Mouse (Mus musculus) midbrain, postnatal 0 days (tissue): Measurements from ENCODE around the gene Txndc12. TPM values are rescaled to one million over a fixed set of nuclear protein-coding genes. Genes with fewer than 3 reads are reported as not detected.
A peak's percentile ranks its signal among the peaks of the same experiment; 100 is the strongest.

ENCODE experiments used
- ATAC-seq: fragments of 200-750 bp; cut with Nextera tagmentation; 2 replicates; pipeline ENCODE4 v1.8.0; 2017; ENCODE audit warnings: moderate number of reproducible peaks, mild to moderate bottlenecking, moderate TSS enrichment, moderate library complexity; ENCODE audit not compliant: low FRiP score
- DNase-seq: peaks from one replicate; pipeline ENCODE4 v3.0.0-alpha.2; 2015; ENCODE audit warnings: low spot score
- H3K27ac ChIP-seq: fragments of 300-500 bp; sonication (generic); 2 replicates; pipeline ENCODE4 v1.5.1; 2014; ENCODE audit warnings: low read depth, mild to moderate bottlenecking, low read length, mixed read lengths
- H3K27me3 ChIP-seq: fragments of 300-500 bp; sonication (generic); 2 replicates; pipeline ENCODE4 v1.6.1; 2014; ENCODE audit warnings: low read length, control low read depth, mixed read lengths; ENCODE audit not compliant: insufficient read depth
- H3K36me3 ChIP-seq: fragments of 300-500 bp; sonication (generic); 2 replicates; pipeline ENCODE4 v1.6.1; 2014; ENCODE audit warnings: low read length, control low read depth, mixed read lengths; ENCODE audit not compliant: insufficient read depth
- H3K4me1 ChIP-seq: fragments of 300-500 bp; sonication (generic); 2 replicates; pipeline ENCODE4 v1.6.1; 2014; ENCODE audit warnings: mild to moderate bottlenecking, control low read depth, antibody characterized with exemption, low read length, mixed read lengths; ENCODE audit not compliant: insufficient read depth
- H3K4me2 ChIP-seq: fragments of 300-500 bp; sonication (generic); 2 replicates; pipeline ENCODE4 v1.6.1; 2014; ENCODE audit warnings: low read depth, mild to moderate bottlenecking, low read length, mixed read lengths; ENCODE audit not compliant: poor library complexity, severe bottlenecking
- H3K4me3 ChIP-seq: fragments of 300-500 bp; sonication (generic); 2 replicates; pipeline ENCODE4 v1.5.1; 2014; ENCODE audit warnings: low read depth, mild to moderate bottlenecking, low read length, moderate library complexity
- H3K9ac ChIP-seq: fragments of 300-500 bp; sonication (generic); replicated peaks from 2 replicates; pipeline ENCODE4 v1.6.1; 2014; ENCODE audit warnings: mild to moderate bottlenecking, low read length, moderate library complexity, mixed read lengths; ENCODE audit not compliant: poor library complexity, severe bottlenecking
- H3K9me3 ChIP-seq: fragments of 300-500 bp; sonication (generic); 2 replicates; pipeline ENCODE4 v1.6.1; 2016; ENCODE audit warnings: low read length, control low read depth
- CTCF ChIP-seq: IDR thresholded peaks from 2 replicates; pipeline ENCODE4 v1.5.1; 2016; ENCODE audit warnings: antibody characterized with exemption, mild to moderate bottlenecking
- WGBS: fragments of 180-500 bp; shearing (Covaris S2); extraction: QIAGEN DNeasy Blood & Tissue Kit; methylation state at CpG from one replicate; pipeline ENCODE4 v1.1.7; 2014; 5-methylcytosine and 5-hydroxymethylcytosine counted together
- polyA plus RNA-seq: library from polyadenylated mRNA; unstranded; fragments of >200 nt; fragmentation: Nextera tagmentation; extraction: Ambion mirVana; gene quantifications from 2 replicates; pipeline ENCODE4 v1.2.1, GENCODE M21; 2015
- total RNA-seq: library from RNA; depleted of rRNA; stranded (reverse); fragments of >200 nt; gene quantifications from 2 replicates; pipeline ENCODE4 v1.2.3, GENCODE M21; 2014

Txndc12 gene
- total and polyA plus RNA-seq, 2 experiments from 2014 or later = 36.1 to 61.0 TPM

DNA sequence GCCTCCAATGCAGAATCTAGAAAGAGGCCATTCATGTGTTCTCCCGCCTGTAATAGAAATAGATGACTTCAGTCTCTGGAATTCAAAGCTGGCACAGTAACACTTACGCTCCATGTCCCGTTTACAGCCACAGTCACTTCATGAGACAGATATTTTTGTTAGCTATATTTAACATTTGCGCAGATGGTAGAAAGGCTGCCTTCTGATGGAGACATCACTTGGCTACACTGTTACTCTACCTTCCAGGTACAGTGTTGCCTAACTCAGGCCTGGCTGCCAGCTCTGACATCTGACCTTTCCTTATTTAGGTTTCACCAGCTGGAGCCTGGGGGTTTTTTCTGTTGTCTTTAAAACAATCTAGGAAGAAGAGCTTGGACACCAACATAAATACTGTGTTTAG lies 3.6 kb downstream of the Txndc12 start:
- Histone ChIP-seq H3K9me3 (no peaks in the 10 kb centered on the region), H3K9ac (no peak overlapping the region), H3K4me1 (no peaks in the 10 kb centered on the region), H3K36me3 (no peaks in the 10 kb centered on the region), H3K27me3 (no peaks in the 10 kb centered on the region), H3K27ac (no peak overlapping the region), H3K4me3 (no peak overlapping the region), H3K4me2 (no peak overlapping the region)
- DNase-seq = no peak
- ATAC-seq = no peak
- WGBS = 95% methylated on average over 4 of the region's 4 CpGs
- no peak for TF ChIP-seq CTCF

DNA sequence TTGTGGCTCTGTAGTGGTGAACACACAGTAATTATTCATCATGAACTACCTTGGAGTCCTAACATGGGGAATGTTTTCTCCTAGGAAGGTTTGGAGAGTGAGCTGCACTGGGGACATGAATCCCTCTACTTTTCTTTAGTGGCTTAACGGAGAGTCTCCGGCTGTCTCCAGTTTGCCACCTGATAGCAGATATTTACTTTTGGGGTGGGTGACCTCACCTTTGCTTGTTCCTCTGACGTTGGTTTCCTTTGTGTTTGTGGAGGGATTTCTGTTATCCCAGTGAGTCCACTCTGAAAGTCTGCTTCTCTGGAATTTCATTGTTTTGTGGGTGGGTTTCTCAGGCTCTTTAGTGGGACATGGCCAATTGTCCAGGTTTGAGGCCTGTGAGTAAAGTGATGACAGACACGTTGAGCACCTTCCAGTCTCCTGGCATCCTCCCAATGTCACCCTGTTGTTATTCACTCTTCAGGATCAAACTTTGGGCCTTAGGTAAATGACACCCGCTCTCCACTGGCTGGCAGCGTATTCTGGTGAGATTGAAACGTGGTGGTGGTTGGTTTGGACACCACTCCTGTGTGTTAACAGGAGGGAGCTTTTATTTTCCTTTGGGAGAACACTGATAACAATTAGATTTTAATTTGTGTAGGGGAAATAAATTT lies 7.6 kb downstream of the Txndc12 start:
- no peak overlapping the region for H3K4me3 ChIP-seq
- no peak for DNase-seq
- WGBS = 92% methylated on average over 7 of the region's 7 CpGs
- H3K27ac ChIP-seq = no peak overlapping the region
- H3K4me1 ChIP-seq = no peaks in the 10 kb centered on the region
- no peaks in the 10 kb centered on the region for H3K27me3 ChIP-seq
- H3K9me3 ChIP-seq = no peaks in the 10 kb centered on the region
- no peak overlapping the region for H3K9ac ChIP-seq
- TF ChIP-seq CTCF = no peak
- no peak overlapping the region for H3K4me2 ChIP-seq
- no peak for ATAC-seq
- no peaks in the 10 kb centered on the region for H3K36me3 ChIP-seq

DNA sequence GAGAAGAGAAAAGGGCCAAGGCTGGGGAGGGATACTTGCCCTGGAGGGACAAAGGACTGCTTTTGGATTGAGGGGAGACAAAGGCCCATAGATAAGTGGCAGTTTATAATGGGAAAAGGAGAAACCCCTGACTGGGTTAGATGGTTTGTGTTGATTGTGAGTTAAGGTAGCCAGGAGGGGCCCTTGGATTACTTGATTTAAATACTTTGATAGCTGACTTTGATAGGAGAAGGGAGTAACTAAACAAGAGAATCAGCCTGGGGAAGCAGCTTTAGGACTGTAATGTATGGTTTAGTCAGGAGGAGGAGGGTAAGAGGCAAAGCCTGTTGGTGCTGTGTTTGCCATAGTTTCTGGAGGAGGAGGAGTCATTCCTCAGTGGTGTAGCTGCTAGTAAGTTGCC lies 8.9 kb downstream of the Txndc12 start:
- no peak overlapping the region for H3K4me2 ChIP-seq
- no peak overlapping the region for H3K4me3 ChIP-seq
- H3K27ac ChIP-seq = no peak overlapping the region
- H3K4me1 ChIP-seq = no peaks in the 10 kb centered on the region
- no peaks in the 10 kb centered on the region for H3K27me3 ChIP-seq
- no peak for TF ChIP-seq CTCF
- no peaks in the 10 kb centered on the region for H3K9me3 ChIP-seq
- H3K36me3 ChIP-seq = no peaks in the 10 kb centered on the region
- H3K9ac ChIP-seq = no peak overlapping the region
- ATAC-seq = no peak
- no peak for DNase-seq

DNA sequence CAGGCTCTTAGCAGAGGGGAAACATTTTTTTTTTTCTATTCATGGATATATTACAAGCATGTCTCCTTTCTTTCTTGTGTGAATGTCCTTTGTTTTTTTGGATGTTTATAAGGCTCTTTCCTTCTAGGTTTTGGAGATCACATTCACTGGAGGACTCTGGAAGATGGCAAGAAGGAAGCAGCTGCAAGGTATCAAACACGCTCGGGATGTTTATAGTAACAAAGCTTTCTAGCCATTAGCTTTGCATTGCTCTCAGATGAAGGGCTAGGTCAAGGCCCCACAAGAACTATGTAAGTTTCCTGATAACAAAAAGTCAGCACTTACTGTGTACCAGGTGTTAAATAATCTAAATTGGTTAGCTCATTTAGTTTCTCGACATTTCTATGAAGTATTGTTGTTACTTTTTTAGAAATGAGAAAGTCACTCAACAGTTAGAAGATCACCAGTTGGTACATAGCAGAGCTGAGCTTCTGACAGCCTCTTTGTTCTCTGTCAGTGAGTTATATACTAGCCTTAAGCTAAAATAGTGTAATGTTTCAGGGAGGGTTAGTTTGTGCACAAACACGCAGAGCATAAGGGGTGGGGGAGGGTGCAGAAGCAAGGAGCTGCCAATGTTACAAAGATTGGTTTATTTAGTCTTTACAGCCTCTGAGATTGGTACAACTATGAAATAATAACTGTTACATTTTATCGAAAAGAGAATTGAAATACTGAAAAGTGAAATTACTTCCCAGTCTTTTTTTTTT lies 11.6 kb downstream of the Txndc12 start:
- Histone ChIP-seq H3K9me3 (no peaks in the 10 kb centered on the region), H3K4me1 (peaks cover 11% of the 10 kb centered on the region; the same call in 1 of the 2 replicates), H3K9ac (no peak overlapping the region), H3K36me3 (no peaks in the 10 kb centered on the region), H3K27me3 (no peaks in the 10 kb centered on the region), H3K4me2 (no peak overlapping the region), H3K4me3 (no peak overlapping the region), H3K27ac (no peak overlapping the region)
- DNase-seq (no peak), ATAC-seq (no peak)
- TF ChIP-seq CTCF = no peak
- WGBS = 92% methylated on average over 5 of the region's 5 CpGs

DNA sequence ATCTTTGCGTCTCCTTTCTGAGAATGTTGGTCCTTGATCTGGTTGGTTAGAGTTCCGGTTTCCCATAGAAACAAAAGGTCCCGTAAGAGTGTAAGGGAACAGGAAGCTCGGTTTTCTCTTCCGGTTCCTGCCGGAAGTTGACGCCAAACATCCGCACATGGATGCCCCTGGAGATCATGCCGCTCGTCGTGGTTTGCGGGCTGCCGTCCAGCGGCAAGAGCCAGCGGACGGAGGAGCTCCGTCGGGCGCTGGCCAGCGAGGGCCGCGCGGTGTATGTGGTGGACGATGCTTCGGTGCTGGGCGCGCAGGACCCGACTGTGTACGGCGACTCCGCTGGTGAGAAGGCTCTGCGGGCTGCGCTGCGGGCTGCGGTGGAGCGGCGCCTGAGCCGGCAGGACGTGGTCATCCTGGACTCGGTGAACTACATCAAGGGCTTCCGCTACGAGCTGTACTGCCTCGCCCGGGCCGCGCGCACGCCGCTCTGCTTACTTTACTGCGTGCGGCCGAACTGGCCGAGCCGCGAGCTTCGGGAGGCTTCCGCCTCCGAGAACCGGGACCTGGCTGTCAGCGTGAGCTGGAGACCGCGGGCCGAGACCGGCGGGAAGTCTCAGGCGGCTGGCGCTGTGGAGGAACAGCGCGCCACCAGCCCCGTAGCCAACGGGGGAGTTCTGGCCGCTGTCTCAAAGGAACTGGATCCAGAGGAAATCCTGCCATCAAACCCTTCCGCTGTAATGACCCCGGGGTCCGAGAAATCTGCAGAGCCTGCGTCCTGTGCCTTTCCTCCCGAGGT lies 13.5 kb downstream of the Txndc12 start, which contains the start of gene Kti12:
Kti12 (plus strand) TSS at position 71 of the 790 bp plus-strand sequence.
- WGBS = under 1% methylated on average over 73 of the region's 77 CpGs
- no peaks in the 10 kb centered on the region for H3K9me3 ChIP-seq
- no peak for TF ChIP-seq CTCF

More for the DNA sequence above, 13.5 kb downstream of the Txndc12 start, which contains the start of gene Kti12:
- peak within 1 kb of the TSS; percentile 91 for H3K4me3 ChIP-seq
- H3K36me3 ChIP-seq = no peaks in the 10 kb centered on the region
- peak within 1 kb of the TSS; percentile 71 for H3K27ac ChIP-seq
- H3K27me3 ChIP-seq = no peaks in the 10 kb centered on the region
- DNase-seq (peak; percentile 94), ATAC-seq (peak; percentile 90)
- H3K4me2 ChIP-seq = peak within 1 kb of the TSS; percentile 96
- peak within 1 kb of the TSS; percentile 70 for H3K9ac ChIP-seq
- peaks cover 11% of the 10 kb centered on the region; the same call in 1 of the 2 replicates for H3K4me1 ChIP-seq
